Mouse (Mus musculus) testis, adult 2 months (tissue): ENCODE measurements at regions not wholly inside any gene's neighbourhood (a gene's known extent, or its start where the extent isn't known, plus 50 kb on each side); places are given as distances from the start of the nearest gene placed in this dataset.

ENCODE experiments used
- H3K27ac ChIP-seq: fragments of 200-500 bp; 2 replicates; pipeline ENCODE4 v1.5.1; 2012; ENCODE audit warnings: low read depth, low read length; ENCODE audit not compliant: control insufficient read depth, insufficient read depth
- H3K27me3 ChIP-seq: fragments of 200-500 bp; 2 replicates; pipeline ENCODE4 v1.6.1; 2012; ENCODE audit warnings: mild to moderate bottlenecking, low read length, moderate library complexity; ENCODE audit not compliant: control insufficient read depth, insufficient read depth
- H3K36me3 ChIP-seq: fragments of 200-500 bp; 2 replicates; pipeline ENCODE4 v1.6.1; 2012; ENCODE audit warnings: mild to moderate bottlenecking, low read length; ENCODE audit not compliant: control insufficient read depth, insufficient read depth
- H3K4me1 ChIP-seq: fragments of 200-500 bp; 2 replicates; pipeline ENCODE4 v1.6.1; 2012; ENCODE audit warnings: low read length; ENCODE audit not compliant: control insufficient read depth, insufficient read depth
- H3K4me3 ChIP-seq: fragments of 200-500 bp; 2 replicates; pipeline ENCODE4 v1.5.1; 2012; ENCODE audit warnings: low read depth, mild to moderate bottlenecking, low read length, moderate library complexity, mixed read lengths; ENCODE audit not compliant: control insufficient read depth
- CTCF ChIP-seq: fragments of 200-500 bp; IDR thresholded peaks from 2 replicates; pipeline ENCODE4 v1.5.1; 2012; ENCODE audit warnings: low read depth, mild to moderate bottlenecking, inconsistent platforms, low read length, moderate library complexity; ENCODE audit not compliant: control insufficient read depth, insufficient read depth, insufficient replicate concordance
- POLR2A ChIP-seq: fragments of 200-500 bp; IDR thresholded peaks from 2 replicates; pipeline ENCODE4 v1.6.1; 2012; ENCODE audit warnings: low read depth, mild to moderate bottlenecking, inconsistent platforms, low read length, moderate library complexity; ENCODE audit not compliant: control insufficient read depth

DNA sequence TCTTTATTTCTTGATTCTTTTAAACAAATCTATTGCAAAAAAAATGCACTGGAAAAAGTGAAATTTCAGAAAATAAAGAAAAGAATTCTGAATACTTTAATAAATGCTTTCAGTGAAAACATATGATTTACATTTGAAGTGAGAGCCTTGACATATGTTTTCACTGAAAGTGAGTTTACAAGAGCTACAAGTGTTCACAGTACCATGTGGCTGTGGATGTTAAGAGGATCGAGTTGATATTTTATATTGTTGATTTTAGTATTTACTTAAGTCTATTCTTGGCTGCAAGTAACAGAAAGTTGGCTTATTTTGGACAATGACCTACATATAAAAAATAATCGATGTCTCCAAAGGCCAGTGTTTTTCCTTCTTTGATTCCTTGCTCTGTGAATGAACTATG, 607.2 kb downstream of the 1190002N15Rik start:
- no peak for TF ChIP-seq CTCF
- no peak for TF ChIP-seq POLR2A
- H3K4me3 ChIP-seq: no peak overlapping the region
- H3K27ac ChIP-seq: no peak overlapping the region
- no peaks in the 10 kb centered on the region for H3K4me1 ChIP-seq
- no peaks in the 10 kb centered on the region for H3K27me3 ChIP-seq
- H3K36me3 ChIP-seq: no peaks in the 10 kb centered on the region

DNA sequence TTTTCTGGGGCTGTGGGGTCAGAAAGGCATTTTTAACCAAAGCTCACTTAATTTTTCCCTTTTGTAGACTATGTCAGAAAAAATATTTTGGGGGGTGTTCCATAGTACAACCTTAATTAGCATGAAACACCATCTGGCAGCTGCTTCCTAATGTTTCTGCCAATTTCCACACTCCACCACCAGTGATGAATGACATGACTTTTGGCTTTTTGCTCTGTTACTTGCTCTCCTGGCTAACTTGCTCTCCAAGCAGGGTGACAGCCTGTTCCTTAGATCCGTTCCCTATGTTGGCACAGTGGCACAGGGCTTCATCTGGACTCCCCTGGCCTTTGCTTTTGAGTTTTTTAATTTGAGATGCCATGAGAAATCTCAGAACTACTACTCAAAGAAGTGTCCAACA, 648.6 kb downstream of the 1190002N15Rik start:
- Histone ChIP-seq H3K36me3 (no peaks in the 10 kb centered on the region), H3K27me3 (no peaks in the 10 kb centered on the region), H3K27ac (no peak overlapping the region), H3K4me3 (no peak overlapping the region), H3K4me1 (no peaks in the 10 kb centered on the region)
- TF ChIP-seq CTCF (no peak), POLR2A (no peak)

DNA sequence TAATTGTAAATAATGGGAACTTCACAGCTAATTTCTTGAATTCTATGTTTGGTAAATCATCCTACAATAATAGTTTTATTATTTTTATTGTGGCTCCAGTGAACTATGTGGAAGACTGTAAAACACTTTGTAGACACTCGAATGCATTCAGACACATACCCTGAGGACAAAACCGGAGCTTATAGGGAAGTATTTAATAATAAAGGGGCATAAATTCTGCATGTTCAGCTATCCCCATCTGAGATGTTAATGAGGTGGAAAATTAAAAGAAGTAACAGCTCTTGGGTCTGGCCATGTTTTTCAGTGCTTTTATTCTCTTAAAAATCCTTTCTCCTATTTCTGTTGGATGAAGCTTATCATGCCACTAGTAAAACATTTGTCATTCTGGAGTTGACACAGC, 657.8 kb downstream of the 1190002N15Rik start:
- Histone ChIP-seq H3K4me1 (no peaks in the 10 kb centered on the region), H3K27ac (no peak overlapping the region), H3K4me3 (no peak overlapping the region), H3K27me3 (no peaks in the 10 kb centered on the region), H3K36me3 (no peaks in the 10 kb centered on the region)
- TF ChIP-seq POLR2A (no peak), CTCF (no peak)

GRCm38 (mm10) chr9:93879572-93879971, 658.3 kb downstream of the 1190002N15Rik start:
- Histone ChIP-seq H3K27me3 (no peaks in the 10 kb centered on the region), H3K36me3 (no peaks in the 10 kb centered on the region), H3K4me3 (no peak overlapping the region), H3K4me1 (no peaks in the 10 kb centered on the region), H3K27ac (no peak overlapping the region)
- TF ChIP-seq CTCF (no peak), POLR2A (no peak)

DNA sequence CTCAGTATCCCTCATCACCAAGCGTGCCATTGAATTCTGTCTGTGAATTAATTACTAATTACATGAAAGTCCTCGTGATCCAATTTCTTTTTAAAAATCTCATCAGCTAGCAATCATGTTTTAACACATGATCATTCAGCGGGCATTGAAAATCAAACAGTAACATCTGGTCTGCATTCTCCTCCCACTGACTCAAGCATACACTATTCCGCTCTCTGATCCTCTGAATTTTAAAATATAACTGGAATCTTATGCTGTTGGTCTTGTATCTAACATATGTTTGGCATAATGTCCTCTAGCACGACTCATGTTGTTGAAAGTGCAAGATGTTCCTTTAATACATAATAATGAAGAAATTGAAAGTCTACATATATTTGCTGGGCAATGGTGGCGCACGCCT, 667.1 kb downstream of the 1190002N15Rik start:
- no peak overlapping the region for H3K27ac ChIP-seq
- no peak overlapping the region for H3K4me3 ChIP-seq
- no peaks in the 10 kb centered on the region for H3K4me1 ChIP-seq
- TF ChIP-seq POLR2A: no peak
- H3K36me3 ChIP-seq: no peaks in the 10 kb centered on the region
- no peaks in the 10 kb centered on the region for H3K27me3 ChIP-seq

DNA sequence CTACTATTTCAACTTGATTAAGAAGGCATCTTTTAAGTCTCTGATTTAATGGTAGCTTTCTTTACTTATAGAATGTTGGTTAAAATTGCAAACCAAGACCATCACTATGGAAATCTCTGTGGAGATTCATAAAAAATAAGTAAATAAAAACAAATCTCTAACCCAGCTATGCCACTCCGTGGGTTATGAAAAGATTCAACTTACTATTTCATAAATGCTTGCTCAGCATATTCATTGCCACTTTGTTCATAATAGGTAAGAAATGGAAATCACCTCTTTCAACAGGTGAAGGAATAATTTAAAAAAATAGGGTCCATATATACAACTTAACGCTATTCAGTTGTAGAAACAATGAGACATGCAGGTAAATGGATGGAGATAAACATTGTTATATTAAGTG, 679.9 kb downstream of the 1190002N15Rik start:
- TF ChIP-seq POLR2A: no peak
- no peak for TF ChIP-seq CTCF
- Histone ChIP-seq H3K4me1 (no peaks in the 10 kb centered on the region), H3K36me3 (no peaks in the 10 kb centered on the region), H3K27ac (no peak overlapping the region), H3K4me3 (no peak overlapping the region), H3K27me3 (no peaks in the 10 kb centered on the region)

DNA sequence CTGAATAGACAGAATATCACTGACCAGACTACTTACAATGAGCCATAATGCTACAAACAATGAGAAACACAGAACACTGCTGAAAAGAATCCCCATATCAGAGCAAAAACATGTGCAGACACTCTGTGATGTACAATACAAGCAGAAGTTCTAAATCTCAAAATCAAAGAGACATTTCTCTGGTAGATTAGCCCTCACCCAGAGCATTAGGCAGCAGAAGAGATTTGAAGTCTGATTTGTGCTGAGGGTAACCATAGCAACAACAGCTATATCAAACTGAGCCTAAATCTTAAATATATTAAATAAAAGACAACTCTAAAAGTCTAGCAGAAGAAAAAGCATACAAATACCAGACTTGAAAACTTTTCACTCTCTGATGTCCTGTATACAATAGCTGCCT, 691.5 kb downstream of the 1190002N15Rik start:
- H3K4me3 ChIP-seq: no peak overlapping the region
- H3K27me3 ChIP-seq: no peaks in the 10 kb centered on the region
- H3K36me3 ChIP-seq: no peaks in the 10 kb centered on the region
- no peaks in the 10 kb centered on the region for H3K4me1 ChIP-seq
- H3K27ac ChIP-seq: no peak overlapping the region
- no peak for TF ChIP-seq CTCF
- TF ChIP-seq POLR2A: no peak

GRCm38 (mm10) chr9:93843869-93844268, 694.0 kb downstream of the 1190002N15Rik start:
- TF ChIP-seq CTCF (no peak), POLR2A (no peak)

More at GRCm38 (mm10) chr9:93843869-93844268, 694.0 kb downstream of the 1190002N15Rik start:
- Histone ChIP-seq H3K36me3 (no peaks in the 10 kb centered on the region), H3K27me3 (no peaks in the 10 kb centered on the region), H3K27ac (no peak overlapping the region), H3K4me3 (no peak overlapping the region), H3K4me1 (no peaks in the 10 kb centered on the region)
